Mouse (Mus musculus) stomach, embryonic 15.5 days (tissue): ENCODE data around the gene Tbc1d22a. TPM values are rescaled to one million over a fixed set of nuclear protein-coding genes. Genes with fewer than 3 reads are reported as not detected.

Source experiments
- ATAC-seq: fragments of 200-750 bp; cut with Nextera tagmentation; 2 replicates; pipeline ENCODE4 v1.8.0; 2017; ENCODE audit warnings: low read depth, moderate number of reproducible peaks, moderate TSS enrichment; ENCODE audit not compliant: insufficient read depth, low FRiP score
- H3K27ac ChIP-seq: fragments of 300-500 bp; sonication (generic); 2 replicates; pipeline ENCODE4 v1.5.1; 2015; ENCODE audit warnings: mild to moderate bottlenecking, inconsistent platforms
- H3K27me3 ChIP-seq: fragments of 300-500 bp; sonication (generic); replicated peaks from 2 replicates; pipeline ENCODE4 v1.6.1; 2015; ENCODE audit warnings: inconsistent platforms
- H3K36me3 ChIP-seq: fragments of 300-500 bp; sonication (generic); 2 replicates; pipeline ENCODE4 v1.6.1; 2015; ENCODE audit warnings: inconsistent platforms
- H3K4me1 ChIP-seq: fragments of 300-500 bp; sonication (generic); 2 replicates; pipeline ENCODE4 v1.6.1; 2015; ENCODE audit warnings: inconsistent platforms
- H3K4me2 ChIP-seq: fragments of 300-500 bp; sonication (generic); 2 replicates; pipeline ENCODE4 v1.6.1; 2015; ENCODE audit warnings: mild to moderate bottlenecking, inconsistent platforms
- H3K4me3 ChIP-seq: fragments of 300-500 bp; sonication (generic); replicated peaks from 2 replicates; pipeline ENCODE4 v1.5.1; 2015; ENCODE audit warnings: inconsistent platforms
- H3K9ac ChIP-seq: fragments of 300-500 bp; sonication (generic); 2 replicates; pipeline ENCODE4 v1.6.1; 2015; ENCODE audit warnings: inconsistent platforms
- H3K9me3 ChIP-seq: fragments of 300-500 bp; sonication (generic); 2 replicates; pipeline ENCODE4 v1.6.1; 2016; ENCODE audit warnings: inconsistent platforms
- WGBS: fragments of 180-500 bp; shearing (Covaris S2); methylation state at CpG from one replicate; pipeline ENCODE4 v1.1.7; 2015; 5-methylcytosine and 5-hydroxymethylcytosine counted together
- polyA plus RNA-seq: library from polyadenylated mRNA; unstranded; fragments of >200 nt; fragmentation: Nextera tagmentation; extraction: Ambion mirVana; gene quantifications from 2 replicates; pipeline ENCODE4 v1.2.1, GENCODE M21; 2015

Tbc1d22a gene
- polyA plus RNA-seq, 1 experiment from 2014 or later, result 10.4 TPM

DNA sequence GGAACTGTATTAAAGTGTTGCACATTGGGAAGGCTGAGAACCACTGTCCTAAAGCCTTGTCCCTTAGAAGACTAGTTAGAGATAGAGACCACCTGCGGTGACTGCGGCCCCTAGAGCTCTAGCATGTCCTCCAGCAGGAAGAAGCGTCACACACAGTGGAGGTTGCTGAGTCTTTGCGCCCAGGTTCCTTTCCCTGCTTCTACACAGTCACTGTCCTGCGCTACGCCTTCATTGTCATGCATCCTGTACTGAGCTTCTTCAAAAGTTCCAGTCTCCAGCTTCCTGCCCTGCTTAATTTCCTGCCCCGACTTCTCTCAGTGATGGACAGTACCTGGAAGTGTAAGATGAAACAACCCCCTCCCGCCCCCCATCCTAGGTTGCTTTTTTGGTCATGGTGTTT, 14.8 kb downstream of the Tbc1d22a start:
- ATAC-seq, result no peak
- H3K9ac ChIP-seq, result no peak overlapping the region
- 86% methylated on average over 8 of the region's 8 CpGs for WGBS
- H3K4me1 ChIP-seq, result no peaks in the 10 kb centered on the region
- no peak overlapping the region for H3K4me2 ChIP-seq
- no peaks in the 10 kb centered on the region for H3K9me3 ChIP-seq
- no peaks in the 10 kb centered on the region for H3K27me3 ChIP-seq
- H3K27ac ChIP-seq, result no peak overlapping the region
- H3K36me3 ChIP-seq, result no peaks in the 10 kb centered on the region
- no peak overlapping the region for H3K4me3 ChIP-seq

DNA sequence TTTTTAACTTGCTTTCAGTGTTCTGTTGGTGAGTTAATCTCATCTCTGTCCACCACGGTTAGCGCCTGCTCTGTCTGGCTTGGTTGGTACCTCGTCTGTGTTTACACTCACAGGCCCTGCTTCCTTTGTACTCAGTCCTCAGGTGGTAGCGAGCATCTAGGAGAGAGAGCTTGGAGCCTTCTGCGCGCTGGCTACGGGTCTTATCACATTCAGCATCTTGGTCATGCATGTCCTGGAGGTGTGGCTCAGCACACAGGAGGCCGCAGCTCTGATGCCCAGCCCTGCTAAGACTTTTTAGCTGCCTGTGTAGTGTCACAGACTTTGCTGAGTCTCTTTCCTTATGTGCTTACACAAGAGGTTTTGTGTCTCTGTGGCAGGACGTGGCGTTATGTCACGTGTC, 15.4 kb downstream of the Tbc1d22a start:
- no peak for ATAC-seq
- Histone ChIP-seq H3K27ac (no peak overlapping the region), H3K27me3 (no peaks in the 10 kb centered on the region), H3K4me1 (no peaks in the 10 kb centered on the region), H3K4me2 (no peak overlapping the region), H3K4me3 (no peak overlapping the region), H3K9ac (no peak overlapping the region), H3K9me3 (no peaks in the 10 kb centered on the region), H3K36me3 (no peaks in the 10 kb centered on the region)
- WGBS, result 70% methylated on average over 11 of the region's 11 CpGs

DNA sequence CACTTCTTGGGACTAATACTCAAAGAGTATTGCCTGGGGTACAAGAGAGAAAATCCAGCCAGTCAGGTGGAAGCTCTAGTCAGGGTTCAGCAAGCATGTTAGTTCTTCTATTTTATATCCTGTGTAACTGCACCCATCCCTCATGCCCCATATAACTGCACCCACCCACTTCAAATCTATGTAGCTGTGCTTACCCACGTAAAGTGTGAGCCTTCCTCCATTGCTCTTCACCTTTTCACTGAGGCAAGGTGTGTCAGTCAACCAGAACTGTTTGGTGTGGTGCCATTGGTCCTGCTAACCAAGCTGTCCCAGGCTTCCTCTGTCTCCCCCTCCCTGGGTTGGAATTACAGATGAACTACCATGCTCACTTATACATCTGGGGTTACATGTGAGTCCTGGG, 16.9 kb downstream of the Tbc1d22a start:
- no peak overlapping the region for H3K4me3 ChIP-seq
- H3K4me2 ChIP-seq, result no peak overlapping the region
- no peaks in the 10 kb centered on the region for H3K9me3 ChIP-seq
- WGBS, result 81% methylated on average over 1 of the region's 1 CpGs
- H3K9ac ChIP-seq, result no peak overlapping the region
- no peaks in the 10 kb centered on the region for H3K27me3 ChIP-seq
- 0 out of 2 replicates have a peak, but pooled peaks cover 3% of the 10 kb centered on the region for H3K36me3 ChIP-seq
- H3K4me1 ChIP-seq, result no peaks in the 10 kb centered on the region
- no peak overlapping the region for H3K27ac ChIP-seq
- ATAC-seq, result no peak

DNA sequence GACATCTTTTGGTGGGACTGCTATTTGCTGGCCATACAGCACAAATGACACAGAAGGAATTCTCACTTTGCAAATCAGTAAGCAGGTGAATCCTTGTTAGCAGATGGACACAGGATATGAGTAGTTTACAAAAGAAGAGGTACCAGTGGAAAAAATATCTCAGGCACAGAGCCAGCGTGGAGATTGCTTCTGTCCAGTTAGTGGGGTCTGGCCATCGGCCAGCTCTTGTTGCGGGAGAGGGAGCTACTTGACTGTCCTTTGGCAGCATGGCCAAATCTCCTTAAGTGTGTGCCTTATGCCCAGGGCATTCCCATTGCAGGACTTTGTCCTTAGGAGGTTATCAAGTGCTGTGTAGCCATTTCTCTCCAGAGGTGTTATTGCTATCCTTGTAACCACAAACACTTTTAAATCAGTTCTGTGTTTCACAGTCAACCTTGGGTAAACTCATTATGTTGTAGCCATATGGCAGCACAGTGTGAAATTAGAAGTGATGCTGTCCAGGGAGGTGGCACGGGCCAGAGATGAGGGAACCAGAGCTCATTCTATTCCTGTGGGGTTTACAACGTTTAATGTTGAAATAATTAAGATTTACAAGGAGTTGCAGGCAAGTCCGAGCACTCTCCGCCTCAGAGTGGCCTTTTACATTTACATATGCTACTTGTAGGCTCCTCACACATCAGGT, 17.7 kb downstream of the Tbc1d22a start:
- Histone ChIP-seq H3K27me3 (no peaks in the 10 kb centered on the region), H3K27ac (no peak overlapping the region), H3K9ac (no peak overlapping the region), H3K4me1 (no peaks in the 10 kb centered on the region), H3K9me3 (no peaks in the 10 kb centered on the region), H3K36me3 (0 out of 2 replicates have a peak, but pooled peaks cover 3% of the 10 kb centered on the region), H3K4me3 (no peak overlapping the region), H3K4me2 (no peak overlapping the region)
- no peak for ATAC-seq
- WGBS, result 64% methylated on average over 7 of the region's 7 CpGs

DNA sequence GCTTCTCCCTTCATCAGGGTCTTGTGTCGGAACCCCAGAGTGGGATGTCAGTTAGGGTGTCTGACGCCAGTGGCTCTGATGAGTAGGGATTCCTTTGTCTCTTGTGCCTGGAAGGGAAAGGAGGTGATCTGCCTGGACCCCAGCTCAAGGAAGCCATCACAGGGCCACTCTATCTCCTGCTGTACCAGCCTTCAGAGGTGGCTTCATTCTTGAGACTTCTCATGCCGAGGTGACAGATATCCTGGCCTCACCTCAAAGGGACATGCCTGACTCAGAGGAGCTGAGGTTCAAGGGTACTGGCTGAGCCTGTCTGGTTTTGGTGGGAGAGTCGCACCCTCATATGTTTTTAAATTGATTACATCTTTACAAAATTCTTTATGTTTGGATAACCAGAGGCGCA, 19.7 kb downstream of the Tbc1d22a start:
- no peaks in the 10 kb centered on the region for H3K27me3 ChIP-seq
- WGBS, result 85% methylated on average over 5 of the region's 5 CpGs
- H3K9ac ChIP-seq, result no peak overlapping the region
- H3K4me1 ChIP-seq, result no peaks in the 10 kb centered on the region
- H3K27ac ChIP-seq, result no peak overlapping the region
- 0 out of 2 replicates have a peak, but pooled peaks cover 3% of the 10 kb centered on the region for H3K36me3 ChIP-seq
- no peaks in the 10 kb centered on the region for H3K9me3 ChIP-seq
- H3K4me2 ChIP-seq, result no peak overlapping the region
- no peak overlapping the region for H3K4me3 ChIP-seq
- no peak for ATAC-seq

DNA sequence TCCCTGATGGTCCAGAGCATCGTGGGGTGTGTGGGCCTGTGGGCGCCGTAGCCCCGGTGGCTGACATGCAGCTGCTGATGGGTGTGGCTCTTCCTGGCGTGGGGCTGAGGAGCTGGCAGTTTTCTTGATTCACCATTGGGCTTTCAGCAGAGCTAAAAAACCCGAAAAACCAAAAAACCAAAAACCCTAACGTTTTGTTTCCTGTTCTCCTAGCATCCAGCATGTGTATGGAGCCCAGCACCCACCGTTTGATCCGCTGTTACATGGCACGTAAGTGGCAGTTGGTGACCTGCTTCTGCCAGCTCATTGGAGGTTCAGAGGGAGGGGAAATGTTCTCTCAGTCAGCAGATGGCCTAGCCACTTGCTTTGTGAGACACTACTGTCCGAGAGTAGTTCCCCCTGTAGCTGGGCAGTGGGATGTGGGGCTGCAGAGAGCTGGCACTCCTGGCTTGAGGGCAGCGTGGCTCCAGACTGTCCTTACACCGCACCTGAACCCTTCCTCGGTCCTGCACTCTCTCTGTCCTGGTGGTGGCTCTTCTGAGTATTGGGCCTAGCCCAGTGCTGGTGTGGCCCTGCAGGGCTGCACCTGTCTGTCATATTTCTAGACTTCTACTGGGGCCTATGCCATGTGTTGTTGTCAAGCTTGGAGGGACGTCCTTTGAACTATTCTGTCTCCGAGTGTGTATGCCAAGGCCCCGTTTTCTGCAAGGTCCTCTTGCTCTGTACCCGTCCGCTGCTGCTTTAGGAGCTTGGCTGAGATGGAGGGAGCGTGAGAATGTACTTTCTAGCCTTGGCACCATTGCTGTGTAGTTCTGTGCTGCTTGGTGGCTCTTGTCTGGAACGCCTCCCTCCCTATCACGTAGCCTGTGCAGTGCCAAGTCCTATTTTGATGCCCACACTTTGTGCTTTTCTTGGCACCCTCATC, 20.5 kb downstream of the Tbc1d22a start:
- H3K9me3 ChIP-seq, result no peaks in the 10 kb centered on the region
- no peak overlapping the region for H3K27ac ChIP-seq
- H3K4me1 ChIP-seq, result no peaks in the 10 kb centered on the region
- H3K27me3 ChIP-seq, result no peaks in the 10 kb centered on the region
- H3K4me3 ChIP-seq, result no peak overlapping the region
- 84% methylated on average over 22 of the region's 22 CpGs for WGBS
- no peak for ATAC-seq
- H3K36me3 ChIP-seq, result 0 out of 2 replicates have a peak, but pooled peaks cover 3% of the 10 kb centered on the region
- no peak overlapping the region for H3K4me2 ChIP-seq
- H3K9ac ChIP-seq, result no peak overlapping the region

DNA sequence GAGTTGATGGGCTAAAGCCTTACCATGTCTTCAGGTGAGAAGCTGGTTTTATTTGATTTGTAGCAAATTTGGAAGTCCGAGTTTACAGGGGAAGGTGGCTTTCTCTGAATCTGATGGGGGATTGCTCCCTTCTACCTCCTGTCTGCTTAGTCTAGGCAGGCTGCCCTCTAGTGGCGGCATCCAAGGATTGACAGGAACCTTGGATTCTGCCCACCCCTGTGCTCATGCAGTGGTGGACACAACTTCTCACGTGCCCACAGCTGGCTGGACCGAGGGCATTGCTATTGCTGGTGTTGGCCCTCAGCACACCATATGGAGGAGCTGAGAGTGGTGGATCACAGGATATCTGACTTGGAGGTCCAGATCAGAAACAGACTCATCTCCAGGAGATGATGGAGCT, 22.0 kb downstream of the Tbc1d22a start:
- no peak for ATAC-seq
- no peaks in the 10 kb centered on the region for H3K4me1 ChIP-seq
- no peak overlapping the region for H3K4me3 ChIP-seq
- H3K9ac ChIP-seq, result no peak overlapping the region
- no peak overlapping the region for H3K4me2 ChIP-seq
- H3K27ac ChIP-seq, result no peak overlapping the region
- no peaks in the 10 kb centered on the region for H3K27me3 ChIP-seq
- H3K36me3 ChIP-seq, result 0 out of 2 replicates have a peak, but pooled peaks cover 3% of the 10 kb centered on the region
- WGBS, result 36% methylated on average over 4 of the region's 4 CpGs
- H3K9me3 ChIP-seq, result no peaks in the 10 kb centered on the region

DNA sequence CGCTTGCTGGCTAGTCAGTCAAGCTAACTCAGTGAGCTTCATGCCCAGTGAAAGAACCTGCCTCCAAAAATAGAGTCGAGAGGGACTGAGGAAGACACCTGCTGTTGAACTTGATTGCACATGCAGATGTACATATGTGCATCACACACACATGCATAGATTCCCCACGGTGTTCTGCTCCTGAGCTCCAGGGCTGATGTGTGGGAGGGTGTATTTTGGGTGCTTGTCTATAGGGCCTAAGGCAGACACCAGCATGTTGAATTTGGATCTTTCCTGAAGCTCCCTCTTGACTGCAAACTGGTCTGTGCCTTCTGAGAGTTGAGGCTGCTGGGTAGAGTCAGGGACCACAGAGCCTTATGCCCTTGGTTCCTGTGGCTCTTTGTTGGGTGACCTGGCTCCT, 23.8 kb downstream of the Tbc1d22a start:
- Histone ChIP-seq H3K27ac (no peak overlapping the region), H3K27me3 (no peaks in the 10 kb centered on the region), H3K4me3 (no peak overlapping the region), H3K4me1 (no peaks in the 10 kb centered on the region), H3K9me3 (no peaks in the 10 kb centered on the region), H3K9ac (no peak overlapping the region), H3K4me2 (no peak overlapping the region), H3K36me3 (0 out of 2 replicates have a peak, but pooled peaks cover 3% of the 10 kb centered on the region)
- ATAC-seq, result no peak
- 89% methylated on average over 3 of the region's 3 CpGs for WGBS

DNA sequence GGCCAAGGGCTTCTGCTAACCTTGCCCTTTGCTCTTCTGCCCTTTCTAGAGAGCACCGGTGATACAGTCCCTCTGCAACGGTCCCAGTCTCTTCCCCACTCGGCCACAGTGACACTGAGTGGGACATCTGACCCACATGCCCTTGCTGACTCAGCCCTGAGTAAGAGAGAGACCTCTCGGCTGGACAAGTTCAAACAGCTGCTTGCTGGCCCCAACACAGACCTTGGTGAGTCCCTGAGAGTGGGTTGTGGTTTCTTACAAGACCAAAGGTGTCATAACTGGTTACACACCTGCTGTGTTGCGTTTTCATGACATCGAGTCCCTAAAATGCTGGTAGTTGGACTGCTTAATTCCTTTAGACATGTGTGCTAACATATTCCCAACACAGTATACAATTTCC, 24.8 kb downstream of the Tbc1d22a start:
- H3K9ac ChIP-seq, result no peak overlapping the region
- H3K4me2 ChIP-seq, result no peak overlapping the region
- H3K4me1 ChIP-seq, result no peaks in the 10 kb centered on the region
- H3K9me3 ChIP-seq, result no peaks in the 10 kb centered on the region
- no peaks in the 10 kb centered on the region for H3K27me3 ChIP-seq
- WGBS, result 91% methylated on average over 6 of the region's 6 CpGs
- no peak overlapping the region for H3K4me3 ChIP-seq
- H3K27ac ChIP-seq, result no peak overlapping the region
- ATAC-seq, result no peak
- H3K36me3 ChIP-seq, result 0 out of 2 replicates have a peak, but pooled peaks cover 3% of the 10 kb centered on the region

DNA sequence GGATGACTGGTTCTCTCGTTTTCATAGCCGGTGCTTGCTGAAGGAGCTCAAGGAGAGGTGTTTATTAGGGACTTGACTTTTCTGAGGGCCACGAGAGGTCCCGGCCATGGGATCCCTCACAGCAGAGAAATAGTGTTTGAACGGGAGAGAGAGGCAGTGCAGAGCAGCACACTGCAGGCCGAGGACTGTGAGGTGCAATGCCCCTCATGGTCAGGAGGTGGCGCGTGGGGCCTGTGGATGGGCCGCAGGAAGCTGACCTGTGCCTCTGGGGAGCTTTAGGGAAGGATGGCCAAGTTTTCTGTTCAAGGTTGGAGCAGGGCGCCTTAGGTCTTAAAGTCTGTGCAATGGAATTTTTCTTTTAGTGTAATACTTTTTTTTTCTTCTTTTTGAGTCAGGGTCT, 25.5 kb downstream of the Tbc1d22a start:
- Histone ChIP-seq H3K9ac (no peak overlapping the region), H3K36me3 (0 out of 2 replicates have a peak, but pooled peaks cover 3% of the 10 kb centered on the region), H3K4me3 (no peak overlapping the region), H3K27me3 (no peaks in the 10 kb centered on the region), H3K4me2 (no peak overlapping the region), H3K9me3 (no peaks in the 10 kb centered on the region), H3K4me1 (no peaks in the 10 kb centered on the region), H3K27ac (no peak overlapping the region)
- 28% methylated on average over 10 of the region's 10 CpGs for WGBS
- ATAC-seq, result no peak

DNA sequence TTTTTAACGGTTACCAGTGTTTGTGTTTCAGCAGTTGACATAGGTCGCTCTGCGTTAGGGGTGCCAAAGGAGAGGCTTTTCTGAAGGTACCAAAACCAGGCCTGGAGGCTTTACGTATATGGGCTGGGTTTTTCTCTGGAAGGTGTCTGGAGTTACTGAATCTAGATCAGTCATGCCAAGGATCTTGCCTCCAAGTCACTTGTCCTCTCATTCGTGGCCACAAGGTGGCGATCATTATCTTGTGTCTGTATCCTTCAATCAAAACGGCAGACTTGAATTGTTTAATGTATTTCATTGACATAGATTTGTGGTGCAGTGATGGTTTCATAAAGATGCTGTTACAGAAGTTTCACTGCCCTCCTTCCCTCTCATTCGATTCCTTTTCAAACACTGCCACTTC, 29.4 kb downstream of the Tbc1d22a start:
- H3K9ac ChIP-seq, result no peak overlapping the region
- no peaks in the 10 kb centered on the region for H3K27me3 ChIP-seq
- WGBS, result 39% methylated on average over 8 of the region's 8 CpGs
- no peak overlapping the region for H3K4me2 ChIP-seq
- no peak overlapping the region for H3K27ac ChIP-seq
- H3K4me1 ChIP-seq, result no peaks in the 10 kb centered on the region
- ATAC-seq, result no peak
- no peaks in the 10 kb centered on the region for H3K36me3 ChIP-seq
- no peaks in the 10 kb centered on the region for H3K9me3 ChIP-seq
- H3K4me3 ChIP-seq, result no peak overlapping the region

DNA sequence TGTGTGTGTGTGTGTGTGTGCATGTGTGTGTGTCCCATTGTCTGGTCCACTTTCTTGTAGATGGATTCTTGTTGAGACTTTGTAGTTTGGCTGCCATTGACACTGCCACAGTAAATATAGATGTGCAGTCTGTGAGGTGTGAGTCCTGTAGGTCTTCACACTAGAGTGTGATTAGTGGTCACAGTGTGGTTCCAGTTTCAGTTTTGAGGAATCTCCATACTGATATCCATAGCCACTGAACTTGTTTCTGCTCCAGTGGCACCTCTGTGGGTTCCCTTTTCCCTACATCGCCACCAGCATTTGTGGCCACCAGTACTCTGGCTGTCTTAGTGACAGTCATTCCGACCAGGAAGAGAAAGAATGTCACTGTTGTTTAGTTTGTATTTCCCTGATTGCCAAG, 30.1 kb downstream of the Tbc1d22a start:
- no peak overlapping the region for H3K9ac ChIP-seq
- H3K27me3 ChIP-seq, result no peaks in the 10 kb centered on the region
- no peaks in the 10 kb centered on the region for H3K4me1 ChIP-seq
- H3K4me2 ChIP-seq, result no peak overlapping the region
- H3K4me3 ChIP-seq, result no peak overlapping the region
- no peak for ATAC-seq
- no peaks in the 10 kb centered on the region for H3K9me3 ChIP-seq
- no peak overlapping the region for H3K27ac ChIP-seq
- WGBS, result 74% methylated on average over 2 of the region's 2 CpGs
- no peaks in the 10 kb centered on the region for H3K36me3 ChIP-seq
